Mouse (Mus musculus): ENCODE data around the gene Efcab11.

DNA sequence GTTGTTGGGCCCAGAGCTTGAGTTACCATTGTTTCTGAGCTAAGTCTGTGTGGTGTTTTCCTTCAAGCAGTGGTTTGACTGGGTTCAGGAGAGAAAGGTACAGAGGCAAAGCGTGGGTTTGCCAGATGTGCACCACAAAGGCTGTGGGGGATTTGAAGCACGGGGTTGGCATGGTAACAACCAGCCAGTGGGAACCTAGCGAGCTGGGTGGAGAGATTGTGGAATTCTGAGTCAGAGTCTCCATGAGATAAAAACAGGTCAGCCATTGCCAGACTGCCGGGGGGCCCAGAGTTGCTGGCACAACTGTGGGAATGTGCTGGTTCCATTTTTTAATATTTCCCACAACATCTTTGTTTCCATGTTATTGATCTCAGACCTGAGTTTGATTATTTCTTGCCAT, 202.6 kb downstream of the Efcab11 start:
- TF ChIP-seq GATA1 (IDR thresholded peaks at IDR 0.05; ENCODE audit: borderline replicate concordance, low read length) (no peak), FLI1 (IDR thresholded peaks at IDR 0.05; ENCODE audit: low read length) (no peak)

All from megakaryocyte, embryonic 14.5 days (primary cell).